Mouse (Mus musculus) liver, embryonic 11.5 days (tissue): ENCODE data around the gene Ccdc85b. TPM values are rescaled to one million over a fixed set of nuclear protein-coding genes. Genes with fewer than 3 reads are reported as not detected.
A peak's percentile ranks its signal among the peaks of the same experiment; 100 is the strongest.
"Not testable (repeated sequence)": the region's sequence is repeated elsewhere in the genome, so short reads cannot be mapped to it uniquely, and the experiment has no call there.

Source experiments
- ATAC-seq: fragments of 200-750 bp; cut with Nextera tagmentation; replicated peaks from 2 replicates; pipeline ENCODE4 v1.8.0; 2017; ENCODE audit warnings: moderate number of reproducible peaks, mild to moderate bottlenecking, moderate TSS enrichment, moderate library complexity; ENCODE audit not compliant: low FRiP score
- DNase-seq: peaks from one replicate; pipeline ENCODE4 v3.0.0-alpha.2; 2017; ENCODE audit warnings: low spot score
- H3K27ac ChIP-seq: fragments of 300-500 bp; sonication (generic); 2 replicates; pipeline ENCODE4 v1.5.1; 2014; ENCODE audit warnings: mild to moderate bottlenecking, low read depth, low read length, control low read depth
- H3K27me3 ChIP-seq: fragments of 300-500 bp; sonication (generic); replicated peaks from 2 replicates; pipeline ENCODE4 v1.6.1; 2014; ENCODE audit warnings: low read length, mixed read lengths; ENCODE audit not compliant: control insufficient read depth, insufficient read depth
- H3K36me3 ChIP-seq: fragments of 300-500 bp; sonication (generic); 2 replicates; pipeline ENCODE4 v1.6.1; 2014; ENCODE audit warnings: mild to moderate bottlenecking, low read length, moderate library complexity, mixed read lengths; ENCODE audit not compliant: control insufficient read depth, insufficient read depth
- H3K4me1 ChIP-seq: fragments of 300-500 bp; sonication (generic); replicated peaks from 2 replicates; pipeline ENCODE4 v1.6.1; 2014; ENCODE audit warnings: low read length, mixed read lengths; ENCODE audit not compliant: control insufficient read depth, insufficient read depth
- H3K4me2 ChIP-seq: fragments of 300-500 bp; sonication (generic); 2 replicates; pipeline ENCODE4 v1.6.1; 2014; ENCODE audit warnings: mild to moderate bottlenecking, control low read depth, moderate library complexity
- H3K4me3 ChIP-seq: fragments of 300-500 bp; sonication (generic); 2 replicates; pipeline ENCODE4 v1.5.1; 2014; ENCODE audit warnings: low read depth, low read length, control low read depth
- H3K9ac ChIP-seq: fragments of 300-500 bp; sonication (generic); 2 replicates; pipeline ENCODE4 v1.6.1; 2014; ENCODE audit warnings: low read depth, low read length, control low read depth
- H3K9me3 ChIP-seq: fragments of 300-500 bp; sonication (generic); 2 replicates; pipeline ENCODE4 v1.6.1; 2016; ENCODE audit warnings: low read length, inconsistent platforms, mixed read lengths; ENCODE audit not compliant: control insufficient read depth
- WGBS: fragments of 180-500 bp; shearing (Covaris S2); extraction: QIAGEN DNeasy Blood & Tissue Kit; methylation state at CpG from one replicate; pipeline ENCODE4 v1.1.7; 2014; 5-methylcytosine and 5-hydroxymethylcytosine counted together
- polyA plus RNA-seq: library from polyadenylated mRNA; unstranded; fragments of >200 nt; fragmentation: Nextera tagmentation; extraction: Ambion mirVana; gene quantifications from 2 replicates; pipeline ENCODE4 v1.2.1, GENCODE M21; 2014

Gene Ccdc85b
- polyA plus RNA-seq, 1 experiment from 2014 or later = 6.3 TPM

- peak overlapping the region; percentile 54 for H3K4me3 ChIP-seq
- H3K4me1 ChIP-seq = 0 out of 2 replicates have a peak, but pooled peaks cover 3% of the 10 kb centered on the region
- no peaks in the 10 kb centered on the region for H3K9me3 ChIP-seq
- WGBS = 16% methylated on average over 7 of the region's 7 CpGs
- DNase-seq = peak; percentile 53
- no peaks in the 10 kb centered on the region for H3K27me3 ChIP-seq
- peak overlapping the region; percentile 67 for H3K4me2 ChIP-seq
- no peaks in the 10 kb centered on the region for H3K36me3 ChIP-seq
- ATAC-seq = peak; percentile 74
- peak overlapping the region; percentile 62 for H3K9ac ChIP-seq
- H3K27ac ChIP-seq = peak overlapping the region; percentile 77
Observed at GRCm38 (mm10) chr19:5407133-5407532, 50.6 kb downstream of the Ccdc85b start.

- Histone ChIP-seq H3K27ac (peak overlapping the region; percentile 77), H3K4me3 (peak overlapping the region; percentile 54), H3K9ac (peak overlapping the region; percentile 62), H3K4me2 (peak overlapping the region; percentile 77)
- H3K27me3 ChIP-seq, H3K9me3 ChIP-seq, H3K4me1 ChIP-seq, H3K36me3 ChIP-seq: not testable (repeated sequence)
- WGBS = 8% methylated on average over 21 of the region's 25 CpGs
- DNase-seq (peak; percentile 63), ATAC-seq (peak; percentile 82)
Observed at GRCm38 (mm10) chr19:5406531-5407126, 51.1 kb downstream of the Ccdc85b start.

- Histone ChIP-seq H3K4me1 (0 out of 2 replicates have a peak, but pooled peaks cover 3% of the 10 kb centered on the region), H3K27ac (peak overlapping the region; percentile 60; the same call in 1 of the 2 replicates), H3K9ac (peak overlapping the region; percentile 68), H3K9me3 (no peaks in the 10 kb centered on the region), H3K36me3 (no peaks in the 10 kb centered on the region), H3K4me3 (peak overlapping the region; percentile 49), H3K27me3 (no peaks in the 10 kb centered on the region), H3K4me2 (peak overlapping the region; percentile 77)
- DNase-seq = no peak
- 25% methylated on average over 7 of the region's 7 CpGs for WGBS
- no peak for ATAC-seq
Observed at GRCm38 (mm10) chr19:5405924-5406323, 51.8 kb downstream of the Ccdc85b start.

Other genes starting within 250 kb of the Ccdc85b start
- 27.0 and 30.3 TPM in 2 replicates for gene Pacs1, start 184.8 kb downstream of the Ccdc85b start, polyA plus RNA-seq
- gene Sf3b2, start 162.4 kb downstream of the Ccdc85b start, polyA plus RNA-seq = 285 and 290 TPM in 2 replicates
- gene Gal3st3, start 159.6 kb downstream of the Ccdc85b start, polyA plus RNA-seq = 1.6 and 2.1 TPM in 2 replicates
- not detected in 2 replicates for gene Catsper1, start 122.2 kb downstream of the Ccdc85b start, polyA plus RNA-seq
- gene Cst6, start 108.3 kb downstream of the Ccdc85b start, polyA plus RNA-seq = not detected in 2 replicates
- gene Eif1ad, start 91.2 kb downstream of the Ccdc85b start, polyA plus RNA-seq = 72.9 and 76.5 TPM in 2 replicates
- gene Banf1, start 90.7 kb downstream of the Ccdc85b start, polyA plus RNA-seq = 601 and 643 TPM in 2 replicates
- 62.7 and 73.3 TPM in 2 replicates for gene Sart1, start 69.2 kb downstream of the Ccdc85b start, polyA plus RNA-seq
- 0.30 and 1.2 TPM in 2 replicates for gene Tsga10ip, start 55.4 kb downstream of the Ccdc85b start, polyA plus RNA-seq
- gene Drap1, start 32.9 kb downstream of the Ccdc85b start, polyA plus RNA-seq = 124 and 151 TPM in 2 replicates
- 24.2 and 27.2 TPM in 2 replicates for gene AI837181, start 32.8 kb downstream of the Ccdc85b start, polyA plus RNA-seq
- gene Fosl1, start 10.3 kb downstream of the Ccdc85b start, polyA plus RNA-seq = 0.52 and 0.59 TPM in 2 replicates
- gene Fibp, start 2.7 kb upstream of the Ccdc85b start, polyA plus RNA-seq = 60.9 and 66.7 TPM in 2 replicates
- gene Ctsw, start 10.6 kb upstream of the Ccdc85b start, polyA plus RNA-seq = 0.39 and 0.52 TPM in 2 replicates
- gene Efemp2, start 16.1 kb upstream of the Ccdc85b start, polyA plus RNA-seq = 47.8 and 55.3 TPM in 2 replicates
- 28.3 and 33.8 TPM in 2 replicates for gene Mus81, start 30.5 kb upstream of the Ccdc85b start, polyA plus RNA-seq
- gene Cfl1, start 32.6 kb upstream of the Ccdc85b start, polyA plus RNA-seq = 2,498 and 2,516 TPM in 2 replicates
- gene 1700020D05Rik, start 45.9 kb upstream of the Ccdc85b start, polyA plus RNA-seq = not detected in 2 replicates
- gene Snx32, start 52.6 kb upstream of the Ccdc85b start, polyA plus RNA-seq = 7.0 and 8.3 TPM in 2 replicates
- gene Ovol1, start 102.8 kb upstream of the Ccdc85b start, polyA plus RNA-seq = 0.22 TPM in 1 of 2 replicates, not detected in the other
- 3.6 and 3.8 TPM in 2 replicates for gene Ap5b1, start 110.1 kb upstream of the Ccdc85b start, polyA plus RNA-seq
- 175 and 189 TPM in 2 replicates for gene Rnaseh2c, start 144.0 kb upstream of the Ccdc85b start, polyA plus RNA-seq
- 24.0 and 28.0 TPM in 2 replicates for gene Kat5, start 152.3 kb upstream of the Ccdc85b start, polyA plus RNA-seq
- gene Rela, start 179.6 kb upstream of the Ccdc85b start, polyA plus RNA-seq = 57.1 and 57.7 TPM in 2 replicates
- gene Sipa1, start 205.8 kb upstream of the Ccdc85b start, polyA plus RNA-seq = 32.3 and 34.8 TPM in 2 replicates
- gene Map3k11, start 230.8 kb upstream of the Ccdc85b start, polyA plus RNA-seq = 27.4 and 28.1 TPM in 2 replicates
- gene Pcnx3, start 231.0 kb upstream of the Ccdc85b start, polyA plus RNA-seq = 22.5 and 25.0 TPM in 2 replicates
- gene Kcnk7, start 246.5 kb upstream of the Ccdc85b start, polyA plus RNA-seq = 0.14 TPM in 1 of 2 replicates, not detected in the other